Mouse (Mus musculus): Measurements from ENCODE around the gene 1110051M20Rik. TPM values are rescaled to one million over a fixed set of nuclear protein-coding genes. Genes with fewer than 3 reads are reported as not detected.
A peak's percentile ranks its signal among the peaks of the same experiment; 100 is the strongest.

1110051M20Rik gene
- polyA plus RNA-seq, 1 experiment from 2014 or later, result 42.3 TPM

GRCm38 (mm10) chr2:91236601-91237510, 207.6 kb downstream of the 1110051M20Rik start, which contains the start of gene Ddb2:
Gene Ddb2 (minus strand): TSS chr2:91236982.
- no peaks in the 10 kb centered on the region for H3K9me3 ChIP-seq (replicated peaks; ENCODE audit: control insufficient read depth, low read length)
- H3K4me2 ChIP-seq (ENCODE audit: low read depth, low read length), result peak within 1 kb of the TSS; percentile 82
- WGBS, result under 1% methylated on average over 48 of the region's 48 CpGs
- H3K4me1 ChIP-seq (ENCODE audit: control insufficient read depth, insufficient read depth, low read length), result no peaks in the 10 kb centered on the region; the same call in 1 of the 2 replicates
- H3K27ac ChIP-seq (ENCODE audit: low read length), result peak within 1 kb of the TSS; percentile 92
- ATAC-seq (ENCODE audit: insufficient read depth, low FRiP score), result peak; percentile 99
- H3K27me3 ChIP-seq (ENCODE audit: control insufficient read depth, insufficient read depth, low read length), result no peaks in the 10 kb centered on the region
- H3K4me3 ChIP-seq (replicated peaks; ENCODE audit: low read length), result peak within 1 kb of the TSS; percentile 71
- H3K36me3 ChIP-seq (ENCODE audit: control insufficient read depth, insufficient read depth, low read length), result no peaks in the 10 kb centered on the region
- peak within 1 kb of the TSS; percentile 85 for H3K9ac ChIP-seq (ENCODE audit: low read length)

DNA sequence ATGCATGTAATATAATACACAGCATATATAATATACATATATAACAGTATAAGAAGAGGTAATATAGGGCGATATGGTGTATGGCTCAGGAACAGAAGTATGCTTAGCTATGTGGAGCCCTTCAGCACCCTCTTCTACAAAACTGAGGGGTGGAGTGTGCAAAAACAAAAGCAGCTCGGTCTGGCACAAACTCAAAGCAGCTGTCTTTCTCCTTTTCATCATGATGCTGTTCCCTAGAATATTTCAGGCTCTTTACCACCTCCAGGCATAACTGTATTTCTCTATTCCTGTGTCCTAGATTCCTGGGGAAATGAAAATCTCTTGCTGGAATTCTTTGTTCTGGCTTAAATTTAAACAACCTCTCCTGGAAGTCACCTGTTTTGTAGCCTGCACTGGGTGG, 214.8 kb downstream of the 1110051M20Rik start:
- no peaks in the 10 kb centered on the region for H3K4me1 ChIP-seq (ENCODE audit: control insufficient read depth, insufficient read depth, low read length)
- H3K36me3 ChIP-seq (ENCODE audit: control insufficient read depth, insufficient read depth, low read length), result no peaks in the 10 kb centered on the region
- no peak overlapping the region for H3K4me2 ChIP-seq (ENCODE audit: low read depth, low read length)
- WGBS, result 83% methylated on average over 2 of the region's 2 CpGs
- no peaks in the 10 kb centered on the region for H3K27me3 ChIP-seq (ENCODE audit: control insufficient read depth, insufficient read depth, low read length)
- H3K4me3 ChIP-seq (replicated peaks; ENCODE audit: low read length), result no peak overlapping the region
- H3K9ac ChIP-seq (ENCODE audit: low read length), result no peak overlapping the region
- no peak for ATAC-seq (ENCODE audit: insufficient read depth, low FRiP score)
- no peaks in the 10 kb centered on the region for H3K9me3 ChIP-seq (replicated peaks; ENCODE audit: control insufficient read depth, low read length)
- H3K27ac ChIP-seq (ENCODE audit: low read length), result no peak overlapping the region

Small RNA genes lying within 50 kb of the gene (microRNA-seq; reads per million reads assigned to microRNA genes)
- not detected for gene Gm22071

Other genes starting within 250 kb of the 1110051M20Rik start
- 3.5 and 4.2 TPM in 2 replicates for gene Nr1h3, start 241.9 kb downstream of the 1110051M20Rik start, polyA plus RNA-seq (2015; fragmentation: Nextera tagmentation; extraction: Ambion mirVana)
- gene Acp2, start 241.8 kb downstream of the 1110051M20Rik start, polyA plus RNA-seq (2015; fragmentation: Nextera tagmentation; extraction: Ambion mirVana), result 23.1 and 24.5 TPM in 2 replicates
- 17.1 and 20.5 TPM in 2 replicates for gene Ddb2, start 207.7 kb downstream of the 1110051M20Rik start, polyA plus RNA-seq (2015; fragmentation: Nextera tagmentation; extraction: Ambion mirVana)
- 65.5 and 73.3 TPM in 2 replicates for gene Pacsin3, start 188.8 kb downstream of the 1110051M20Rik start, polyA plus RNA-seq (2015; fragmentation: Nextera tagmentation; extraction: Ambion mirVana)
- 82.0 and 82.3 TPM in 2 replicates for gene Arfgap2, start 179.7 kb downstream of the 1110051M20Rik start, polyA plus RNA-seq (2015; fragmentation: Nextera tagmentation; extraction: Ambion mirVana)
- 5.4 and 5.6 TPM in 2 replicates for gene Lrp4, start 12.8 kb upstream of the 1110051M20Rik start, polyA plus RNA-seq (2015; fragmentation: Nextera tagmentation; extraction: Ambion mirVana)
- 54.3 and 64.1 TPM in 2 replicates for gene Ckap5, start 82.1 kb upstream of the 1110051M20Rik start, polyA plus RNA-seq (2015; fragmentation: Nextera tagmentation; extraction: Ambion mirVana)
- gene F2, start 191.7 kb upstream of the 1110051M20Rik start, polyA plus RNA-seq (2015; fragmentation: Nextera tagmentation; extraction: Ambion mirVana), result 14.2 and 17.4 TPM in 2 replicates
- 10.3 and 11.3 TPM in 2 replicates for gene Zfp408, start 205.1 kb upstream of the 1110051M20Rik start, polyA plus RNA-seq (2015; fragmentation: Nextera tagmentation; extraction: Ambion mirVana)
- 144 and 157 TPM in 2 replicates for gene Arhgap1, start 205.2 kb upstream of the 1110051M20Rik start, polyA plus RNA-seq (2015; fragmentation: Nextera tagmentation; extraction: Ambion mirVana)